Mouse (Mus musculus) testis, adult 2 months (tissue): ENCODE results near the gene Pld3.

Source experiments
- CTCF ChIP-seq: fragments of 200-500 bp; IDR thresholded peaks from 2 replicates; pipeline ENCODE4 v1.5.1; 2012; ENCODE audit warnings: low read depth, mild to moderate bottlenecking, inconsistent platforms, low read length, moderate library complexity; ENCODE audit not compliant: control insufficient read depth, insufficient read depth, insufficient replicate concordance
- POLR2A ChIP-seq: fragments of 200-500 bp; IDR thresholded peaks from 2 replicates; pipeline ENCODE4 v1.6.1; 2012; ENCODE audit warnings: low read depth, mild to moderate bottlenecking, inconsistent platforms, low read length, moderate library complexity; ENCODE audit not compliant: control insufficient read depth

DNA sequence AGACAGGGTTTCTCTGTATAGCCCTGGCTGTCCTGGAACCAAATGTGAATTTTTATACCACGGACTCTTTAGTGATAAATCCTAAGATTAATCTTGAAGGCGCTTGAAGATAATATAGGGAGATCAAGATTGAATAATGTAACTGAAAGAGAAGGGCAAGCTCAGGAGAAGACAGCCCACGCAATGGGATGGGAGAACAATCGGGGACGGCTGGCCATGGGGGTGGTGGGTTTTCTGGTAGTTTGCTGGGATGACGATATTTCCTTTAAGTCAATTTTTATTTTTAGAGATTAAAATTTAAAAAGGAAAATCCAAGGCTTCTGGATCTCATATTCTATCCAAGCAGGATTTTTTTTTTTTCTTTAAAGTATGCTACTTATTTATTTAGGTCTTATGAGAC, 10.0 kb downstream of the Pld3 start:
- TF ChIP-seq POLR2A (no peak), CTCF (no peak)
